24 mouse cellular contexts compared by ENCODE assay signal in genomic region chr11:17657720-17658119, GRCm38 (mm10).
DNase-seq lines count a peak whose midpoint lies in the region; ATAC-seq and TF ChIP-seq lines count a peak whose summit lies in the region.
"Had no signal": no experiment of that assay in that cellular context is flagged by ENCODE, and none has a peak within 500 bp of the region (broad histone marks: within the 10 kb centered on the region; RNA-seq: fewer than 3 reads in every experiment).

No protein-coding gene starts in this region.

- TF ChIP-seq CTCF in kidney, adult 2 months (conservative IDR thresholded peaks at IDR 0.05; ENCODE audit: insufficient read depth, insufficient read length, low read depth, low read length) = no peak
- TF ChIP-seq CTCF in brain, embryonic 14.5 days (IDR thresholded peaks at IDR 0.05; ENCODE audit: borderline replicate concordance, extremely low read depth, insufficient read depth, insufficient read length) = no peak

- no peaks in the 10 kb centered on the region for H3K27me3 ChIP-seq in forebrain, embryonic 13.5 days
- no peaks in the 10 kb centered on the region for H3K27me3 ChIP-seq in forebrain, embryonic 11.5 days (ENCODE audit: control insufficient read depth, insufficient read depth, low read length)
- no peaks in the 10 kb centered on the region; the same call in 1 of the 2 replicates for H3K27me3 ChIP-seq in kidney, adult 2 months (replicated peaks; ENCODE audit: control insufficient read depth, insufficient read depth, low read length)
- H3K27me3 ChIP-seq in kidney, embryonic 14.5 days (ENCODE audit: control insufficient read depth, insufficient read depth, low read length) = no peaks in the 10 kb centered on the region
- H3K27me3 ChIP-seq in midbrain, embryonic 14.5 days (ENCODE audit: control insufficient read depth, insufficient read depth, low read length) = no peaks in the 10 kb centered on the region
- H3K27me3 ChIP-seq: intestine, embryonic 15.5 days; kidney, embryonic 15.5 days; liver, embryonic 15.5 days; neural tube, embryonic 12.5 days had no signal

- no peak overlapping the region for H3K4me3 ChIP-seq in forebrain, embryonic 13.5 days
- no peak overlapping the region for H3K4me3 ChIP-seq in forebrain, embryonic 11.5 days (ENCODE audit: low read depth, low read length)
- no peak overlapping the region for H3K4me3 ChIP-seq in kidney, adult 2 months (ENCODE audit: insufficient read depth, low read depth, low read length)
- no peak overlapping the region for H3K4me3 ChIP-seq in kidney, embryonic 14.5 days (ENCODE audit: low read length)
- H3K4me3 ChIP-seq in midbrain, embryonic 14.5 days (replicated peaks; ENCODE audit: low read depth, low read length) = no peak overlapping the region
- H3K4me3 ChIP-seq: intestine, embryonic 15.5 days; kidney, embryonic 15.5 days; layer of hippocampus, adult 2 months; left cerebral cortex, adult 2 months; limb, embryonic 12.5 days; liver, embryonic 15.5 days; myocyte; neural tube, embryonic 12.5 days had no signal

- no peak overlapping the region for H3K9ac ChIP-seq in forebrain, embryonic 13.5 days
- no peak overlapping the region for H3K9ac ChIP-seq in forebrain, embryonic 11.5 days (ENCODE audit: low read length)
- H3K9ac ChIP-seq in kidney, embryonic 14.5 days (ENCODE audit: low read depth, low read length) = no peak overlapping the region
- no peak overlapping the region for H3K9ac ChIP-seq in midbrain, embryonic 14.5 days (replicated peaks; ENCODE audit: low read length)
- H3K9ac ChIP-seq: intestine, embryonic 15.5 days; kidney, embryonic 15.5 days; limb, embryonic 12.5 days; liver, embryonic 15.5 days; lung, embryonic 14.5 days; neural tube, embryonic 12.5 days had no signal

- WGBS in forebrain, embryonic 13.5 days = 40% methylated on average over 3 of the region's 3 CpGs
- 78% methylated on average over 3 of the region's 3 CpGs for WGBS in forebrain, embryonic 11.5 days
- 44% methylated on average over 3 of the region's 3 CpGs for WGBS in kidney, adult 2 months
- WGBS in kidney, embryonic 14.5 days = 82% methylated on average over 3 of the region's 3 CpGs
- 71% methylated on average over 3 of the region's 3 CpGs for WGBS in midbrain, embryonic 14.5 days

- H3K27ac ChIP-seq in forebrain, embryonic 13.5 days = peak overlapping the region; percentile 19; the same call in 1 of the 2 replicates
- no peak overlapping the region for H3K27ac ChIP-seq in forebrain, embryonic 11.5 days (ENCODE audit: low read depth, low read length)
- H3K27ac ChIP-seq in kidney, adult 2 months (ENCODE audit: insufficient read depth, low read depth, low read length) = no peak overlapping the region
- no peak overlapping the region for H3K27ac ChIP-seq in kidney, embryonic 14.5 days (ENCODE audit: low read depth, low read length)
- no peak overlapping the region for H3K27ac ChIP-seq in midbrain, embryonic 14.5 days (replicated peaks; ENCODE audit: low read depth, low read length)
- H3K27ac ChIP-seq: hindbrain, postnatal 0 days; intestine, embryonic 15.5 days; kidney, embryonic 15.5 days; layer of hippocampus, adult 2 months; left cerebral cortex, adult 2 months; limb, embryonic 12.5 days; liver, embryonic 15.5 days; neural tube, embryonic 12.5 days had no signal

- no peaks in the 10 kb centered on the region for H3K9me3 ChIP-seq in forebrain, embryonic 13.5 days (replicated peaks)
- H3K9me3 ChIP-seq in forebrain, embryonic 11.5 days (ENCODE audit: control insufficient read depth, low read length) = no peaks in the 10 kb centered on the region
- H3K9me3 ChIP-seq in kidney, embryonic 14.5 days (ENCODE audit: control insufficient read depth, low read length) = no peaks in the 10 kb centered on the region
- no peaks in the 10 kb centered on the region for H3K9me3 ChIP-seq in midbrain, embryonic 14.5 days (ENCODE audit: control insufficient read depth, low read length)
- H3K9me3 ChIP-seq: G1E; intestine, embryonic 15.5 days; kidney, embryonic 15.5 days; limb, embryonic 12.5 days; liver, embryonic 15.5 days; neural tube, embryonic 12.5 days had no signal

- no peak for TF ChIP-seq POLR2A in kidney, adult 2 months (IDR thresholded peaks at IDR 0.05; ENCODE audit: low read depth, low read length)
- no peak for TF ChIP-seq POLR2A in brain, embryonic 14.5 days (IDR thresholded peaks at IDR 0.05; ENCODE audit: borderline replicate concordance, extremely low read depth, insufficient read depth, insufficient read length, poor library complexity, severe bottlenecking)

- peaks cover 14% of the 10 kb centered on the region for H3K4me1 ChIP-seq in forebrain, embryonic 13.5 days
- H3K4me1 ChIP-seq in forebrain, embryonic 11.5 days (replicated peaks; ENCODE audit: control insufficient read depth, insufficient read depth, low read length) = no peaks in the 10 kb centered on the region
- H3K4me1 ChIP-seq in kidney, adult 2 months (ENCODE audit: control insufficient read depth, insufficient read depth, low read length) = no peaks in the 10 kb centered on the region
- no peaks in the 10 kb centered on the region for H3K4me1 ChIP-seq in kidney, embryonic 14.5 days (ENCODE audit: control insufficient read depth, insufficient read depth, low read length)
- H3K4me1 ChIP-seq in midbrain, embryonic 14.5 days (ENCODE audit: control insufficient read depth, insufficient read depth, low read length) = no peaks in the 10 kb centered on the region
- H3K4me1 ChIP-seq: intestine, embryonic 15.5 days; kidney, embryonic 15.5 days; liver, embryonic 15.5 days; neural tube, embryonic 12.5 days had no signal

- no peaks in the 10 kb centered on the region for H3K36me3 ChIP-seq in forebrain, embryonic 13.5 days (ENCODE audit: poor library complexity, severe bottlenecking)
- H3K36me3 ChIP-seq in forebrain, embryonic 11.5 days (ENCODE audit: control insufficient read depth, insufficient read depth, low read length) = no peaks in the 10 kb centered on the region
- no peaks in the 10 kb centered on the region for H3K36me3 ChIP-seq in kidney, adult 2 months (ENCODE audit: control insufficient read depth, insufficient read depth, low read length)
- no peaks in the 10 kb centered on the region for H3K36me3 ChIP-seq in kidney, embryonic 14.5 days (ENCODE audit: control insufficient read depth, insufficient read depth, low read length)
- no peaks in the 10 kb centered on the region for H3K36me3 ChIP-seq in midbrain, embryonic 14.5 days (ENCODE audit: control insufficient read depth, insufficient read depth, low read length)
- H3K36me3 ChIP-seq: G1E; intestine, embryonic 15.5 days; kidney, embryonic 15.5 days; limb, embryonic 12.5 days; liver, embryonic 15.5 days; neural tube, embryonic 12.5 days had no signal

- intact Hi-C loops in gastrocnemius, postnatal 36 days (cut with DNase I) = no loop called here

- H3K4me2 ChIP-seq in forebrain, embryonic 13.5 days = no peak overlapping the region
- no peak overlapping the region for H3K4me2 ChIP-seq in forebrain, embryonic 11.5 days (ENCODE audit: low read depth, low read length, severe bottlenecking)
- no peak overlapping the region for H3K4me2 ChIP-seq in kidney, embryonic 14.5 days (replicated peaks; ENCODE audit: low read depth, low read length)
- H3K4me2 ChIP-seq in midbrain, embryonic 14.5 days (ENCODE audit: low read length) = no peak overlapping the region
- H3K4me2 ChIP-seq: intestine, embryonic 15.5 days; kidney, embryonic 15.5 days; limb, embryonic 12.5 days; liver, embryonic 15.5 days; lung, embryonic 14.5 days; neural tube, embryonic 12.5 days had no signal

- DNase-seq in forebrain, embryonic 11.5 days (ENCODE audit: low spot score) = no peak
- DNase-seq in kidney, adult 2 months = peak; percentile 15
- DNase-seq in brain, embryonic 14.5 days (ENCODE audit: low read depth) = peak; percentile 83
- no peak for DNase-seq in midbrain, embryonic 14.5 days
- DNase-seq in gastrocnemius, postnatal 36 days = no peak
- DNase-seq: adrenal gland, adult 8-10 months; cerebellum, adult 8-10 months; cerebellum, postnatal 36 days; kidney, postnatal 25 days; lung, embryonic 14.5 days; lung, postnatal 14 days; thymus, postnatal 4 days had no signal

- ATAC-seq in forebrain, embryonic 13.5 days = peak; percentile 50
- no peak for ATAC-seq in forebrain, embryonic 11.5 days (replicated peaks; ENCODE audit: low FRiP score)
- no peak for ATAC-seq in kidney, embryonic 14.5 days (ENCODE audit: low FRiP score, low TSS enrichment)
- 0 out of 2 replicates have a peak, but pooled peaks have one; percentile 28 for ATAC-seq in midbrain, embryonic 14.5 days (ENCODE audit: low FRiP score, low TSS enrichment)
- ATAC-seq: intestine, embryonic 15.5 days had no signal

Comparison
In these comparisons a context has a peak if more than half of its experiments do, and no peak if none do; other contexts are left out.
1. ATAC-seq: peak in forebrain, embryonic 13.5 days (single experiment) and midbrain, embryonic 14.5 days (single experiment); none in forebrain, embryonic 11.5 days (single experiment) and kidney, embryonic 14.5 days (single experiment).
2. DNase-seq: peak in kidney, adult 2 months (single experiment) and brain, embryonic 14.5 days (single experiment); none in forebrain, embryonic 11.5 days (single experiment), midbrain, embryonic 14.5 days (single experiment) and gastrocnemius, postnatal 36 days (0 of 2).